Mouse (Mus musculus) right cerebral cortex, adult 18-20 months (tissue): Measurements from ENCODE around the gene Lin28b.
"Not testable (repeated sequence)": the region's sequence is repeated elsewhere in the genome, so short reads cannot be mapped to it uniquely, and the experiment has no call there.

ENCODE experiments used
- DNase-seq: peaks from one replicate; pipeline ENCODE4 v3.0.0; 2022; ENCODE audit warnings: mixed read lengths

The Lin28b gene

DNA sequence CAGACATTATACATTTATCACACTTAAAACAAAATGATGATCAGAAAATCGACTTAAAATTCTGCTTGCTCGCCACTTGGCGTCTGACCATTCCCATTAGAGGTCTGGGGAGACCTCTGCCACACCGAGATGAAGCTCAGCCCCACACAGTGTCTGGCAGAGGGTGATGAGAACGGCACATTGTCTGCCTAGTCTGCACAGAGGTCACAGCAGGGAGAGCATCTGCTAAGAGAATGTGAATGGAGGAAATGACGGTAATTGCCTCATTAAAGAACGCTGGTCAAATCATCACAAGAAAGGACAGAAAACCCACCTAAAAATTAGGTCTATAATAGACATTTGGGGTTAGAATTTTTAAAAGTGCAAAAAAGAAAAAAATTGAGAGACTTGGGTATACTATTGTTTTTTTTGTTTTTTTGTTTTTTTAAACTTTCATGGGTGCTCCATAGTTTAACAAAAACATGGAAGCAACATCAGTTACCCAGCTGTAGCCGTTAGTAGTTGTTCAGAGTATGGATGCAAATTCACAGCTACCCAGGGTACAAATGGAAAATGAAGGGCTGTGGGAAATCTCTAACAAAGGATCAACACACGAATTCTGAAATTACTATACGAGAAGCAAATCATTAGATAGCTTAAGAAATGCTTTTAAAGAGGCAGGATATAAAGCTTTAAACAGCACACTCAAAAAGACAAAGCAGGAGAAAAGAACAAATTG is 75.4 kb downstream of the Lin28b start:
- DNase-seq, result no peak

DNA sequence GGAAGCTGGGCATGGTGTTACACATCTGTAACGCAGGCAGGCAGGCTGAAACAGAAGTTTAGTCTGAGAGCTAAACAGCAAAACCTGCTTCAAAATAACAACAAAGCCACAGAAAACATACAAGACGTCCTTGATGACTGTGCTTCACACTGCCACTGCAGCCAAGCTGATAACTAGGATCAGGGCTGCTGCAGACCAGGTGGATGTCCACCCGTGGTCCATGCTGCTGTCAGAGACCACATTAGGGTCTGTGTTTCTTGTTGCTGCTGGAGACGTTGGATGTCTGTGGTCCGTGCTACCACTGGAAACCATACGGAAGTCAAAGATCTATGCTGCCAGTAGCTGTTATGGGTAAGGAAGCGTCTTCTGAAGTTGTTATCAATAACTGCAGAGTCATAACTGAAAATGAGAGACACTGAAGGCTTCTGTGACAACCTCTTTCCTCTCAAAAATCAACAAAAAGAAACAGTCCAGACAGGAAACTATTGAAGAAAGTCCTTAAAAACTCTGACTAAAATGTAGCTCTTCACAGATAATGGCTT is 86.4 kb downstream of the Lin28b start:
- no peak for DNase-seq

DNA sequence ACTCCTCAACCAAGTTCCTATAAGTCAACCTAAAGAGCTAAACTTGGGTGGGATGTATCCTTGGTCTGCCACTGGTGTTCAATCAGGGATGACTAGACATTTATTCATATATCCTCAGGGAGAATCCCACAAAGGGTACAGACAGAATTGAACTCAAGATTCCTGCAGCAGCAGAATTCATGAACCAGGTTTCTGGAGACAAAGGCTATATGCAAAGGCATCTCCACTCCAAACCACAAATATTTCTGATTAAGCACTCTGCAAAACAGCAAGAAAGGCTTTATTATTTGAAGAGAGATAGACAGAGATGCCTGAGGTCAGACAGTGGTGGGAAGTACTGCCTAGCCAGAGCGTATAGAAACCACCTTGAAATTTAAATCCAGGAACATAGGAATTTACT is 88.0 kb downstream of the Lin28b start:
- no peak for DNase-seq

DNA sequence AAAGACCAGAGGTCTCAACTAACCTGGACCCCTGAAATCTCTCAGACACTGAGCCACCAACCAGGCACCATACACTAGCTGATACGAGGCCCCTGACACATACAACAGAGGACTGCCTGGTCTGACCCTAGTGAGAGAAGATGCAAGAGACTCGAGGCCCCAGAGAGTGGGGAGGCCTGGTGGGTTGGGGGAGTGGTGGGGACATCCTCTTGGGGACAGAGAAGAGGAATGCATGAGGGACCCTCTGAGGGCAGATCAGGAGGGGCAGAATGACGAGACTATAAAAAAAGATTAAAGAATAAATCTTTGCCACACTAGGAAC is 103.6 kb downstream of the Lin28b start:
- DNase-seq, result no peak

DNA sequence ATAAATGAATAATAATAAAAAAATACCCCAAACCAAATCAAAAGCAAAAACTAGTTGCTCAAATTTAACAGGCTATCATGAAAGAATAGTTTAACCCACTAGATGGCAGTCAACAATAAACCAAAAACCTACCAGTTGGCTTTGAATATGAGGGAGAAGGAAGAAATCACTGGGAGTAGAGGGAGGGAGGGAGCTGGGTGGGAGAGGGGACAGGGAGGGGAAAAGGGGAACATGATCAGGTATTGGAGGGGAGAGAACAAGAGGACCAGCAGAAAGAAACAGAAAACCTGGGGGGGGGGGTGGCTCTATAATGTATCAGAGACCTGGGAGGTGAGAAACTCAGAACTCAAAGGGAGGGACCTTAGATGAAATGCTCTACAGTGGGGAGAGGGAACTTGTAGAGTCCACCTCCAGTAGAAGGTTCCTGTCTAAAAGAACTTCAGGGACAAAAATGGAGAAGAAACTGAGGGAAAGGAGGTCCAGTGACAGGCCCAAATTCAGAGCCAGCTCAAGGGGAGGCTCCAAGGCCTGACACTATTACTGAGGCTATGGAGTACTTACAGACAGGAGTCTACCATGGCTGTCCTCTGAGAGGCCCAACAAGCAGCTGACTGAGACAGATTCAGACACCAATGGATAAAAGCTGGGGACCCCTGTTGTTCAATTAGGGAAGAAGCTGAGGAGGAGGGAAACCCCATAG is 104.1 kb downstream of the Lin28b start:
- DNase-seq, result no peak

DNA sequence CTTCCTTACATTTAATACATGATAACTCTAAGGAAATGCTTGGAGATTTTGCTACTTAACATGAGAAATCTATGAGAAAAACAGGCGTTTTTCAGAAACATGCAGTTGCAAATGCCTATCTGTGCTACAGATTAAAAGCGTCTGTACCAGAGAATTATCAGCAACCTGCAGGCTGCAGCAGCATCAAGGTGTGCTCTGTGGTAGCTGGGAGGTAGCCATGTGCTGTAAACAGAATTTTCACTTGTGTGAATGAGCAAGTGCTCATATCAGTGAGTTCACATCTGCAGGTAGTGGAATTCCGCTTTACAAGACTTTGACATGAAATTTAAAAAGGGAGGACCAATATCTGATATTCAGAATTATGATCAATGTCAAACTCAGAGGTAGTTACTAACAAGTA is 107.9 kb downstream of the Lin28b start:
- no peak for DNase-seq

DNA sequence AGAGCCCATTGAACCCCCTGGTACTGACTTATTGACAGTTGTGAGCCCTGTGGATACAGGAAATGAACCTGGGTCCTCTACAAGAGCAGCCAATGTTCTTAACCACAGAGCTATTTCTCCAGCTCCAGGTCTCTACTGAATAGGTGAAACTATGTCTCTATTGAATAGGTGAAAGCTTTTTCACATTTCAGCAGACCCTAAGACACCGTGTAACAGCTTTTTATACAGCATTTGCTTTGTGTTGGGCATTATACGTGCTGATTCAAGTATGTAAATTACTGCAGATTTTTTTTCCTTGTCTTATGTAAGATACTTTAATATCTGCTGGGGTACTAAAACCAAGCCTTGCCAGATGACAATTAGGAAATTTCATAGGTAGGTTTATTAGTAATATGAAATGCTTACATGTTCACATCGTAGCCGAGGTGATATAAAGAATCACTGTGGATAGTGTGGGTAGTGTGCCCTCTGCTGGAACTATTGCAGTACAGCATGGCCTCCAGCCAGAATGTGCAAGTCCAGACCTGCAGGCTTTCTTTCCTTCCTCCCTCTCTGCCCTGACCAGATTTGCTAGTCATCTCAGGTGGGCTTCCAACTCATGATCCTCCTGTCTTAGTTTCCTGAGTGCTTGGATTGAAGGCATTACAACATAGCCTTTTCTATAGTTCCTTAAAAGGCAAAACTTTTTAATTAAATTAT is 113.1 kb downstream of the Lin28b start:
- DNase-seq, result peak; percentile 59

DNA sequence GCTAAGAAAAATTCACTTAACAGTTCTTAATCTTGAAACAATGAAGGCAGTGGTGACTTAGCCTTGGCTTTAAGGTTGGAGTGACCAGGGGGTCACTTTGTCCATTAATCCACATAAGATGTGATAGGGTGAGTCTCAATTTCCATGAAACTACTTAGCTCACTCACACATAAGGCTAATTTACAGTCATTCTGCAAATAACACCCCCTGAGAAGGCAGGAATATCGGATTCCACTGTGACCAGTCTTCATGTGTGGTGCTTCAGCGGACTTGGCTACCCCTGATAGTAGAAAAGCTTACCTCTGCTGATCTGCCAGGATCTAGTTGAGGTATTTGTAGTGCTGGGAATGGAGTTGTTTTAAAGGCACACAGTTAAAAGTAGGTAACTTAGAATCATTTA is 115.7 kb downstream of the Lin28b start:
- DNase-seq, result no peak

DNA sequence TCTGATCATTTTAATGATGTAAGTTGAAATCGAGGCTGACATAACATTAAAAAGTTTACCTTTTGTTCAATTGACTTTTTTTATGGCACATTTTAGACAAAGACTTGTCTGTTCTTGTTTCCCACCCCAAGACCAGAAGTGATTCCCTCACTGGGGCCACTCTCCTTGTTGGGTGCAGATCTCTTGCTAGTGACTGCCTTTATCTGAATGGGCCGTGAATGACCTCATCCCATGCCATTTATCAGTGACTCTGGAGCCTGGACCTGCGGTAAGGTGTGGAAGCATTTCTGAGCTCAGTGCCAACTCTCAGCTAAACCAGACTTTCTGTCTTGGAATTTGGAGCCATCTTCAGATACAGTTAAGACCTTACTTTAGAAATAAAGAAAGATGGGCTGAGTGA is 116.6 kb downstream of the Lin28b start:
- no peak for DNase-seq

DNA sequence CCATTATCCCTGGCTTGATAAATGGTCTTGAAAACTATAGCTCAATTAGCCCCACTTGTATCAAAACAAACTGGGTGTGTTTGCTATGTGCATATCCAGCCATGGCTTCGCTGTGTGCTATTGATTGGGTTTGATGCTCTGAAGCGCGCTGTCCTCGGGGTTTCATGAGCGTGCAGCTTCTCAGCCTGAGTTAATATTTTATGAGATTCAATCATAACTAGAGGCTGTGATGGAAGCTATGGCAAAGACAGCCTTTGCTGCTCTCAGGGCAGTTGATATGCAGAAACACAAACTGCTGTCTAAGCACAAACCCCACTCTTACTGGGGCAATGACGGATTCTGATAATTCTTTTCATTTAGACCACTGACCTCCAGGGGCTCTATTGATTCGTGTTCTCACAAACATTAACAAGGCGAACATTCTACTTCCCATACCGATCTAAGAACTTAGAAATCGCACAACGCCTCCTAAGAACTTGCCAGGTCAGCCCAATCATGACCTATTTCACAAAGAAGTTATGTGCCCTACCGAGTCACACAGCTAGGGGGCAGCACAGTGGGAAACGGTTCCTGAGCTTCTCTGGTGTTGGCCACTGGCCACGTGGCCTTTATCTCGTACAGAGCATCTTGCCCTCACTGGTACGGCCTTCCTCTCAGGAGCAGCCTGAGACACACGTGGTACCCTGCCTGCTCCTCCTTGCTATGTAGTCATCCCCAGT is 119.0 kb downstream of the Lin28b start:
- no peak for DNase-seq

DNA sequence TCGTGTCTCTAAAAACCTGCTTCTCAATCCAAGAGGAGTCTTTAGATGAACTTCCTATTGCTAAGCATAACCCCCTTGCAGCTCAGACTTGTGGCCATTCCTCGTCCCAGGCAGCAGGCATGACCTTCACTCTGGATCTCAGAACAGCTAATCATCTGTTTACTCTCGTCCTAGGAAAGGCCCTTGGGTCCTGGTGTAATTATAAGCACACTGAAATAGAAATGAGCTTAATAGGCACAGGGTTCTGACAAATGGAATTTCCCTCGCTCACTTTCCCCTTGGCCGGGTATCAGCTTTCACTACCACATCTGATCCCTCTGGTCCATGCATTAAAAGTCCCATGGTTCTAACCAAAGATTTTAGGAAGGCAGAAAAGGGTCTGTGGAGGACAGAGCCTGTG is 122.8 kb downstream of the Lin28b start:
- no peak for DNase-seq

DNA sequence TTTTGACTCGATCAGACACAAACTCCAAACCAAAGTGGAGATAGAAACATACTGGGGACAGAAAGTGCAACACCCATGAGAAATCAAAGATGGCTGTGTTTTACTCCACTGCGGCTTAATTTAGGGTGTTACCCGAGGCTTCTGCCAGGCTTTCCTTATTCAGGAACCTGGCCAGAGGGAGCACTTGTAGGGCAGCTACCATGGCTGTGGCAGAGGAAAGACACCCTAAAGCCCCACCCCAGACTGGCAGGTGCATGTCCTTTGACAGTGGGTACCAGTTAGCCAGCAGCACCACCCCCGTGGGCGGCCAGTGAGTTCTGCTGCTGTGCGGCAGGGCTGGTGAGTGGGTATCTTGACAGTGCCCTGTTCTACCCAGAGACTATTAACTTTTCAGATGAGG is 130.1 kb downstream of the Lin28b start:
- DNase-seq, result no peak

DNA sequence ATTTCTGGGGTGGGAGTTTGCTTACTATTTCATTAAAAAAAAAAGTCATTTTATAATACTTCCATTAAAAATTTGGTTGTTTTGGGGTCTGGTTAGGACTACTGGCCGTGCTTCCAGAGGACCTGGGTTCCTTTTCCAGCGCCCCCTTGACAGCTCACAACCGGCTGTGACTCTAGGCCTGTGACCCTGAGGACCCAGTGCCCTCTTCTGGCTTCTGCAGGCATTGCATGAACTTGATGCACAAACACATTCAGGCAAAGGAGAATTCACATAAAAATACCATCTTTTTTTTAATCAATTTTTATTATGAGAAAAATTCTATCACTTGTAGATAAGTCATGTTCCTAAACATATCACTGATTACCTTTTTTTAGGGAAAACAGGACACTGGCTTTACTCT is 138.1 kb downstream of the Lin28b start:
- DNase-seq, result not testable (repeated sequence)

DNA sequence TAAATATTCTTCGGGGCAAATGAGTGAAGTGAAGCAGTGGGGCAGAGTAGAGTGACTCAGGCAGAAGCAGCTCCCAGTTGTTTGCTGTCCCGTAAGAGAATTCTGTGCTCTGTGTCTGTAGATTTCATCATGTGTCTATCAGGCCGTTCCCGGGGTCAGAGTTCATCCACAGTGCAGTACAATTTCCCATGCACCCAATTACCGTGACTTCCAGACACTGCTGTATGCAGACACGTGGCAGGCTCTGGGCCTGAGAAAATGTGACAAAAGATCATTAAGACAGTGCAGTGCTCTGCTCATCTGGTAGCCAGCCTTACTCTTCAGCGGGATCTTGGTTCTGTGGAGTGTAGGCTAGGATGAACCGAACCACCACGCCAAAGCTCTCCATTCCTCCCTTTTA is 141.0 kb downstream of the Lin28b start:
- no peak for DNase-seq

DNA sequence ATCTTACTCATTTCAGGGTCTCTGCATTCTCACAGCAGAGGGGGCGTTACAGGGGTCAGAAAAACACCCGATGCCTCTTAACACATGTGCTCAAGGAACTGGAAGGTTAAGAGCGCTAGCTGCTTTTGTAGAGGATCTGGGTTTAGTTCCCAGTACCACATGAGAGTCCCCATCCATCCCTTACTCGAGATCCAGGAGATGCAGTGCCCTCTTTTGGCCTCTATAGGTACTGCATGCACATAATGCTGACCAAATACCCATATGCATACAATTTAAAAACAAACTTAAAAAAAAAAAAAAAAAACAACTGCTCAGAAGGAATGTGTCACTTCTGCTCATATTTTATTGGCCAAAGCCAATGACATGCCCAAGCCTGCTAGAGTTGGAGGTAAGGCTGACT is 141.8 kb downstream of the Lin28b start:
- DNase-seq, result no peak

DNA sequence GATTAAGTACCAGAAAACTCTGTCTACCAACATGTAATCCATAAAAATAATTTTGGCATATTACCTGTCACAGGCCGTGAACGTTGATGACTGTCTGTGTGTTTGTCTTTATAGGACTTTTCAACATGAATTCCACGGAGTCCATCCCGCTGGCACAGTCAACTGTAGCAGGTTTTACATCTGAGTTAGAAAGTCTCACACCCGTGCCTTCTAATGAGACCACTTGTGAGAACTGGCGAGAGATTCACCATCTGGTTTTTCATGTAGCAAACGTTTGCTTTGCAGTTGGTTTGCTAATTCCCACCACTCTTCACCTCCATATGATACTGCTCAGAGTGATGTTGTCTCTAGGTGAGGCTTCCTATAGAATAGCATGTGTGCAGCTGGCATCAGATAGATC is 147.1 kb downstream of the Lin28b start:
- DNase-seq, result no peak

DNA sequence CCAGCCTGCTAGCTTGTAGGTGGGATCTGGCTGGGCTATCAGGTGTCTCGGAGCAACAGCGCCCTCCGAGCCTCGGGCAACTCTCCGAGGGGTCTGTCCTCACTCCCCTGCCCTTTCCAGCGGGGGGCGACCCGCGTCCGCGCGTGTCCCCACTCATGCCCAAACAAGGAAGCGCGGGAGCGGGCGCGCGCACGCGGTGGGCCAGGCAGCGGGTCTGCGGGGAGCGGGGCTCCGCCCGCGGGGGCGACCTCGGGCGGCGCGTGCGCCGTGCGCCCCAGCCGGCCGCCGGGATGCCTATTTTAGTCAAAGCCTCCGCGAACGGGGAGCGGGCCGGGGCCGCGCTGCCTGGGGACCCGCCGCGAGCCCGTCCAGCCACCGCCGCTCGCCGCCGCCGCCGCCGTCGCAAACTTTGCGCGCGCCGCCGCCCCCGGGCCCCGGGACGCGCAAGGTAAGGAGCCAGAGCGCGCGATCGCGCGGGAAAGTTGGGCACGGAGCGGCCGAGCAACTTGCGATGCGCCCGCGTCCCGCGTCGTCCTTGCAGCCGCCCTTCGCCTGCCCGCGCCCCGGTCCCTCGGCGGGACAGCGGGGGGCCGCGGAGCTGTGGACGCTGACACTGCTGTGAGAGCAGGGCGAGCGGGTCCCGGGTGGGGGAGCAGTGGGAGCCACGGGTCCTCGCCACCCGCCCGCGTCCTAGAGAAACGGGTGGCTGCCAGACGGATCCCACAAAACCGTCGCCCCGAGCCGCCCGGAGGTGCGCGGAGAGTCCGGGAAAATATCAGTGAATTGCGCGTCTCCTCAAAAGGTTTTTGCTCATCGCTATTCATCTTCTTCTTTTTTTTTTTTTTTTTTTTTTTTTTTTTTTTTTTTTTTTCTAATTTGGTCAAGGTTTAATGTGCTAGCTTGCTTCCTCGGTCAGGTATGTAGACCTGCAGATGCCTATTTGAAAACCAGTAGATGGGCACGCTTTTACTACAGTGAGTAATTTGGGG is 150.5 kb downstream of the Lin28b start, which contains the start of gene Bves:
Gene Bves (plus strand): TSS at position 339 of the 989 bp plus-strand sequence.
- peak; percentile 19 for DNase-seq

DNA sequence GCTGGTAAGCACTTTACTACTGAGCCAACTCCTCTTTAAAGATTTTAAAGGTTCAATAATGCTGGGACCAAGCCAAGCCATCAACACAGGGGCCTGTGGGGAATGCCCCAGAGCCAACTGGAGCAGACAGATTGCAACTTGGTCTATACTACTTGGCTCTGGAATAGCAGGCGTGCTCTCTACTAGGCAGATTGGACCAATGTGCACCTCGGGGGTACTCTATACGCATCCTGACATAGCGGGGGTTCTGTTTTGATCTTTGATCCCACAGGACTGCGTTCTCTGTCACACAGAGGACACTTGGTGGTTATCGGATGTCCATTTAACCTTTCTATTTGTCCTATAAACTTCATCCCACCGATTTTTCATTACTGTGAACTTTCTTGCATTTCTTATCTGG is 151.3 kb downstream of the Lin28b start:
- DNase-seq, result no peak

DNA sequence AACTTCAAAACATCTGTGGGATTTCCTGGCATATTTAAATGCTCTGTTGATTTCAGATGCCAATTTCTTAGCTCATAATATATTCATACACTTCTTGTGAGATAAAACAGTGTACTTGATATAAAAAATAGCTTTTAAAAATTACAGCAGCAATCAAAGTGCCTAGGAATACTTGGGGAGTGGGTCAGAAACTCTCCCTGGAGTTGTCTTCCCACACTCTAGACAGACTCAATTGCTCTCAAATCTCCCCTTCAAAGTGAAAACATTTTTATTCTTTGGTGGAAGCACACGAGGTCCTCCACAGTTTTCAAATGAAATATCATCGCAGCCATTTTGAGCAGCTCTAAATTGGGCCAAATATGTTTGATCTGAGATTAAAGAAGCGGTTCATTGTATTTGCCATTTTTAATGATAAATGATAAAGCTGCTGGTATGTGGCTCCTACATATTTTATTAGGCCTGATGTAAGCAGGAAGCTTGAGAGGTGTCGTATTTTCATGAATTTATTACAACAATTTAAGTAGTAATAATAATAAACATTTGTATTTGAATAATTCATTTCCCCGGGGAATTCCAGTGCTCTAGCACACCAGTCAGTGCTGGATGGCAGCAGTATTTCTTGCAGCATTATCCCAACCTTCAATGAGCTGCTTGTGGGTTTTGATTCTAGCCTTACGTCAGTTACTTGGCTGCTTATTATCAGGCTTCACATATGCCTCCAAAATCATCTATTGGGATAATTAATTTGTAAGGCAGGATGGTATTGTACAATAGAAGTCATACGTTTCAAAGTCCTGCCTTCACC is 157.8 kb downstream of the Lin28b start:
- no peak for DNase-seq
